ENCODE assay signal across 8 mouse cellular contexts in the genomic region with DNA sequence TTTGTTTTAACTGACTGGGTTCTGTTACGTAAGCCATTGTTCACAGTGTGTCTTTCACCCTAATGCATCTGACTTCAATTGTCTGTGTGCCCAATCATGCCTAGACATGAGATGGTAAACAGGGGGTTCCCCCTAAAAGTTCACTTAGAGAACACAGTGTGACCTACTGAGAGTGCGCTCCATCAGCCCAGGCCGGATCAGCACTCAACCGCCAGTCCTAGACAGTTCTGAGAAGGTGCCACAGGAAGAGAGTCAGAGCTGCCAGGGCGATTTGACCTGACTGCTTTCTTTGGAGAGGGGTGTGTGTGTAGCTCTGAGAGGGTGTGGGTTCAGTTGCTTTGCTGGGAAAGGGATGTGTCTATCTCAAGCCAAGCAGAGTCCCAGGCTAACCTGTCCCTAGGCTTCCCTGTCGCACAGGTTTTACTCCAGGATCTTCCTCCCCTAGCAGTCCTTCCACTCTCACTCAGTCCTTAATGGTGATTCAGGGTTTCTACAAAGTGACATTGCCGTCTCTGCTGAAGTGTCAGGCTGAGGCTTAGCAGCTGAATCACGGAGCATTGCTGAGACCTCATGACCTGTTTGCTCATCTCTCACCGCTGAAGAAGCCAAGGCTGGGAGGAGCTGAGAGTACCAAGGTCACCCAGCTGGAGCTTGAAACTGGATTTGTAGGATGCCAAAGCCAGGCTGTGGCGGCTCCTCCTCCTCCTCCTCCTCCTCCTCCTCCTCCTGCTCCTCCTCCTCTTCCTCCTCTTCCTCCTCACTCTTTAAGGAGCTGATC.
DNase-seq lines count a peak whose midpoint lies in the region; ATAC-seq and TF ChIP-seq lines count a peak whose summit lies in the region.

No protein-coding gene starts in this region.

- H3K27me3 ChIP-seq in hindbrain, embryonic 10.5 days (ENCODE audit: insufficient read depth, poor library complexity, severe bottlenecking): no peaks in the 10 kb centered on the region
- no peaks in the 10 kb centered on the region for H3K27me3 ChIP-seq in hindbrain, embryonic 11.5 days (ENCODE audit: control insufficient read depth, insufficient read depth, low read length)
- no peaks in the 10 kb centered on the region for H3K27me3 ChIP-seq in intestine, embryonic 16.5 days (replicated peaks; ENCODE audit: control insufficient read depth, insufficient read depth, low read length)

- no peaks in the 10 kb centered on the region for H3K36me3 ChIP-seq in hindbrain, embryonic 10.5 days
- no peaks in the 10 kb centered on the region for H3K36me3 ChIP-seq in hindbrain, embryonic 11.5 days (ENCODE audit: control insufficient read depth, insufficient read depth, low read length)
- H3K36me3 ChIP-seq in intestine, embryonic 16.5 days (ENCODE audit: control insufficient read depth, insufficient read depth, low read length): no peaks in the 10 kb centered on the region

- WGBS in hindbrain, embryonic 10.5 days: 71% methylated on average over 10 of the region's 10 CpGs
- 69% methylated on average over 10 of the region's 10 CpGs for WGBS in hindbrain, embryonic 11.5 days
- 51% methylated on average over 10 of the region's 10 CpGs for WGBS in intestine, embryonic 16.5 days
- 53% methylated on average over 10 of the region's 10 CpGs for WGBS in olfactory bulb, adult 2 months

- no peaks in the 10 kb centered on the region for H3K9me3 ChIP-seq in hindbrain, embryonic 10.5 days
- no peaks in the 10 kb centered on the region for H3K9me3 ChIP-seq in hindbrain, embryonic 11.5 days (ENCODE audit: control insufficient read depth, low read length)
- no peaks in the 10 kb centered on the region for H3K9me3 ChIP-seq in intestine, embryonic 16.5 days (ENCODE audit: control insufficient read depth, low read length)

- H3K4me1 ChIP-seq in hindbrain, embryonic 10.5 days (replicated peaks): peaks cover 26% of the 10 kb centered on the region
- H3K4me1 ChIP-seq in hindbrain, embryonic 11.5 days (replicated peaks; ENCODE audit: control insufficient read depth, insufficient read depth, low read length): no peaks in the 10 kb centered on the region
- H3K4me1 ChIP-seq in intestine, embryonic 16.5 days (ENCODE audit: control insufficient read depth, insufficient read depth, low read length): peaks cover 7% of the 10 kb centered on the region
- peaks cover 24% of the 10 kb centered on the region for H3K4me1 ChIP-seq in olfactory bulb, adult 2 months (ENCODE audit: control insufficient read depth, insufficient read depth, low read length)

- H3K9ac ChIP-seq in hindbrain, embryonic 11.5 days (ENCODE audit: low read depth, low read length): no peak overlapping the region
- H3K9ac ChIP-seq in intestine, embryonic 16.5 days (ENCODE audit: low read depth, low read length): no peak overlapping the region; the same call in 1 of the 2 replicates

- no peak for ATAC-seq in hindbrain, embryonic 11.5 days (ENCODE audit: low FRiP score)
- peak; percentile 73 for ATAC-seq in intestine, embryonic 16.5 days

- H3K4me3 ChIP-seq in hindbrain, embryonic 10.5 days: no peak overlapping the region
- no peak overlapping the region for H3K4me3 ChIP-seq in hindbrain, embryonic 11.5 days (ENCODE audit: low read depth, low read length)
- no peak overlapping the region for H3K4me3 ChIP-seq in intestine, embryonic 16.5 days (ENCODE audit: low read length)
- H3K4me3 ChIP-seq in olfactory bulb, adult 2 months (ENCODE audit: insufficient read depth, low read depth, low read length): no peak overlapping the region

- no peak for TF ChIP-seq CTCF in olfactory bulb, adult 2 months (IDR thresholded peaks at IDR 0.05; ENCODE audit: insufficient read depth, low read depth, low read length)

- no peak for TF ChIP-seq POLR2A in olfactory bulb, adult 2 months (IDR thresholded peaks at IDR 0.05; ENCODE audit: insufficient read depth, low read depth, low read length)

- no peak for DNase-seq in hindbrain, embryonic 10.5 days (ENCODE audit: low spot score)
- no peak for DNase-seq in hindbrain, embryonic 11.5 days (ENCODE audit: low spot score)
- DNase-seq in adrenal gland, postnatal 36 days: peak; percentile 72 to 80
- DNase-seq in thymus, postnatal 0 days (ENCODE audit: low spot score): no peak
- DNase-seq in cerebellum, postnatal 4 days (ENCODE audit: low spot score in 2 of 2): no peak
- DNase-seq in layer of hippocampus, postnatal 10 days (ENCODE audit: low spot score in 2 of 2): no peak

- peak overlapping the region; percentile 12; the same call in 1 of the 2 replicates for H3K27ac ChIP-seq in hindbrain, embryonic 10.5 days
- no peak overlapping the region for H3K27ac ChIP-seq in hindbrain, embryonic 11.5 days (ENCODE audit: low read depth, low read length)
- H3K27ac ChIP-seq in intestine, embryonic 16.5 days (ENCODE audit: low read length): no peak overlapping the region
- peak overlapping the region; percentile 67 for H3K27ac ChIP-seq in olfactory bulb, adult 2 months (ENCODE audit: insufficient read depth, low read depth, low read length)

- no peak overlapping the region for H3K4me2 ChIP-seq in hindbrain, embryonic 11.5 days (replicated peaks; ENCODE audit: low read depth, low read length)
- H3K4me2 ChIP-seq in intestine, embryonic 16.5 days (ENCODE audit: low read depth, low read length): no peak overlapping the region

Comparison
In these comparisons a context has a peak if more than half of its experiments do, and no peak if none do; other contexts are left out.
1. H3K27ac ChIP-seq: peak in hindbrain, embryonic 10.5 days (single experiment) and olfactory bulb, adult 2 months (single experiment); none in hindbrain, embryonic 11.5 days (single experiment) and intestine, embryonic 16.5 days (single experiment).
2. DNase-seq: peak in adrenal gland, postnatal 36 days (2 of 2); none in hindbrain, embryonic 10.5 days (single experiment), hindbrain, embryonic 11.5 days (single experiment), thymus, postnatal 0 days (single experiment), cerebellum, postnatal 4 days (0 of 2) and layer of hippocampus, postnatal 10 days (0 of 2).